ENCODE assay signal across 8 mouse cellular contexts in genomic region chrX:150477854-150478780, GRCm38 (mm10). TPM values are rescaled to one million over a fixed set of nuclear protein-coding genes. Genes with fewer than 3 reads are reported as not detected.
DNase-seq lines count a peak whose midpoint lies in the region; ATAC-seq lines count a peak whose summit lies in the region.

No protein-coding gene starts in this region.

- H3K4me1 ChIP-seq in forebrain, embryonic 10.5 days, result peaks cover 3% of the 10 kb centered on the region; the same call in 1 of the 2 replicates
- peaks cover 2% of the 10 kb centered on the region; the same call in 1 of the 2 replicates for H3K4me1 ChIP-seq in heart, embryonic 16.5 days (ENCODE audit: control insufficient read depth, insufficient read depth, low read length)
- peaks cover 15% of the 10 kb centered on the region for H3K4me1 ChIP-seq in liver, embryonic 15.5 days (replicated peaks)
- no peaks in the 10 kb centered on the region for H3K4me1 ChIP-seq in neural tube, embryonic 12.5 days

- peak; percentile 77 for DNase-seq in c-Kit-negative CD71-positive TER-119-positive erythroid progenitor cells, embryonic 14.5 days (ENCODE audit: low read depth, low spot score)
- DNase-seq in forebrain, embryonic 10.5 days (ENCODE audit: extremely low spot score, low spot score), result peak; percentile 78
- peak; percentile 82 to 94 for DNase-seq in kidney, postnatal 36 days
- peak; percentile 89 for DNase-seq in telencephalon, adult 2 months (ENCODE audit: low read depth, low spot score)

- H3K9ac ChIP-seq in heart, embryonic 16.5 days (ENCODE audit: low read length), result peak overlapping the region; percentile 62
- peak overlapping the region; percentile 57 for H3K9ac ChIP-seq in liver, embryonic 15.5 days
- no peak overlapping the region for H3K9ac ChIP-seq in neural tube, embryonic 12.5 days

- WGBS in forebrain, embryonic 10.5 days, result 1% methylated on average over 34 of the region's 34 CpGs
- WGBS in heart, embryonic 16.5 days, result 1% methylated on average over 34 of the region's 34 CpGs
- WGBS in liver, embryonic 15.5 days (ENCODE audit: insufficient replicate concordance), result under 1% methylated on average over 34 of the region's 34 CpGs
- under 1% methylated on average over 34 of the region's 34 CpGs for WGBS in neural tube, embryonic 12.5 days

- H3K27me3 ChIP-seq in forebrain, embryonic 10.5 days (ENCODE audit: poor library complexity, severe bottlenecking), result no peaks in the 10 kb centered on the region
- no peaks in the 10 kb centered on the region for H3K27me3 ChIP-seq in heart, embryonic 16.5 days (ENCODE audit: control insufficient read depth, insufficient read depth, low read length)
- H3K27me3 ChIP-seq in liver, embryonic 15.5 days, result no peaks in the 10 kb centered on the region
- no peaks in the 10 kb centered on the region for H3K27me3 ChIP-seq in neural tube, embryonic 12.5 days (replicated peaks)

- peak; percentile 94 for ATAC-seq in CD4-positive, CD25-positive, alpha-beta regulatory T cell, adult 4 months
- peak; percentile 98 for ATAC-seq in heart, embryonic 16.5 days (replicated peaks; ENCODE audit: extremely low read depth, insufficient read depth, low FRiP score)
- ATAC-seq in liver, embryonic 15.5 days (ENCODE audit: insufficient read depth), result peak; percentile 98
- ATAC-seq in neural tube, embryonic 12.5 days (ENCODE audit: low FRiP score, low read depth), result peak; percentile 96

- H3K9me3 ChIP-seq in forebrain, embryonic 10.5 days, result no peaks in the 10 kb centered on the region
- no peaks in the 10 kb centered on the region for H3K9me3 ChIP-seq in heart, embryonic 16.5 days (replicated peaks; ENCODE audit: control insufficient read depth, low read length)
- H3K9me3 ChIP-seq in liver, embryonic 15.5 days (replicated peaks), result no peaks in the 10 kb centered on the region
- H3K9me3 ChIP-seq in neural tube, embryonic 12.5 days, result no peaks in the 10 kb centered on the region

- H3K36me3 ChIP-seq in forebrain, embryonic 10.5 days (replicated peaks), result no peaks in the 10 kb centered on the region
- H3K36me3 ChIP-seq in heart, embryonic 16.5 days (ENCODE audit: control insufficient read depth, insufficient read depth), result no peaks in the 10 kb centered on the region
- H3K36me3 ChIP-seq in liver, embryonic 15.5 days (replicated peaks), result no peaks in the 10 kb centered on the region
- no peaks in the 10 kb centered on the region for H3K36me3 ChIP-seq in neural tube, embryonic 12.5 days

- H3K27ac ChIP-seq in forebrain, embryonic 10.5 days, result peak overlapping the region; percentile 91
- H3K27ac ChIP-seq in heart, embryonic 16.5 days (ENCODE audit: low read length), result peak overlapping the region; percentile 73
- H3K27ac ChIP-seq in liver, embryonic 15.5 days (replicated peaks), result peak overlapping the region; percentile 82
- peak overlapping the region; percentile 32; the same call in 1 of the 2 replicates for H3K27ac ChIP-seq in neural tube, embryonic 12.5 days

- peak overlapping the region; percentile 53 for H3K4me3 ChIP-seq in forebrain, embryonic 10.5 days
- H3K4me3 ChIP-seq in heart, embryonic 16.5 days (ENCODE audit: low read length), result peak overlapping the region; percentile 63
- peak overlapping the region; percentile 69 for H3K4me3 ChIP-seq in liver, embryonic 15.5 days (replicated peaks)
- H3K4me3 ChIP-seq in neural tube, embryonic 12.5 days, result peak overlapping the region; percentile 42

- peak overlapping the region; percentile 53 for H3K4me2 ChIP-seq in heart, embryonic 16.5 days (ENCODE audit: low read depth, low read length)
- peak overlapping the region; percentile 54 for H3K4me2 ChIP-seq in liver, embryonic 15.5 days
- peak overlapping the region; percentile 20; the same call in 1 of the 2 replicates for H3K4me2 ChIP-seq in neural tube, embryonic 12.5 days (replicated peaks)

RNA-seq across cellular contexts. Expression of gene Tmem29, which starts 19.2 kb away (rescaled TPM):
- polyA plus RNA-seq in CD4-positive, CD25-positive, alpha-beta regulatory T cell, adult 4 months (2017; shearing (Covaris generic)), result 10 to 100 TPM; 15.8 to 17.6 TPM
- 36.3 and 37.5 TPM in 2 replicates for polyA plus RNA-seq in forebrain, embryonic 10.5 days (2016; fragmentation: Nextera tagmentation; extraction: Ambion mirVana)
- polyA plus RNA-seq in heart, embryonic 16.5 days (2015; fragmentation: Nextera tagmentation; extraction: Ambion mirVana), result 13.1 and 14.6 TPM in 2 replicates
- polyA plus RNA-seq in liver, embryonic 15.5 days (2015; fragmentation: Nextera tagmentation; extraction: Ambion mirVana), result 12.3 and 13.4 TPM in 2 replicates
- polyA plus RNA-seq in neural tube, embryonic 12.5 days (2016; fragmentation: Nextera tagmentation; extraction: Ambion mirVana), result 48.2 and 53.8 TPM in 2 replicates

Comparison
In these comparisons a context has a peak if more than half of its experiments do, and no peak if none do; other contexts are left out.
1. Peak in every context shown above with its lines: DNase-seq, ATAC-seq, H3K4me3 ChIP-seq and H3K27ac ChIP-seq.
2. H3K27ac ChIP-seq: peak in every context shown above with its lines; median percentile 91 in forebrain, embryonic 10.5 days; 82 in liver, embryonic 15.5 days; 73 in heart, embryonic 16.5 days; 32 in neural tube, embryonic 12.5 days.